Mouse (Mus musculus) spleen, adult 12 weeks (tissue): ENCODE results near the gene 2310030G06Rik.

Source experiments
- DNase-seq: peaks from one replicate; pipeline ENCODE4 v3.0.0; 2022; ENCODE audit warnings: low spot score

Gene 2310030G06Rik

DNA sequence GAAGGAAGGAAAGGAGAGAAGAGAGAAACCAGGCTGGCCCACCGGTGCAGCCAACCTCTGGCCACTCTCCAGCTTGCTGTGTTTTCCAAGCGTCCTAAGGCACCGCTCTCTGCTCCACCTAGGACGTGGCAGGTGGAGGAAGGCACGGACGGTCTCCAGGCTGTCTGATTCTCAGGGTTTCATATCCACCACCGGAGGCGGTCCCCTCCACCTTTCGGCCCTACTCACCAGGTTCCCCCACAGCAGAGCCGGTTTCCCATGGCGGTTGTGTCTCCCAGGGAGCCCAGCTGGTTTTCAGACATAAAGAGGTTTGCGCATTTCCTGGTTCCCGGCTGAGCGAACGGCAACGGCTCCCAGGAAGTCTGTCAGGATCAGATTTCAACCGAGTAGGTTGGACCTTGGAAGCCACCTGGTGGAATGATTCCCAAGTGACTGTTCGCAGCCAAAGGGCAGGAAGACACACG lies at the start of gene 2310030G06Rik:
TSS of gene 2310030G06Rik (minus strand) at position 323 of the 464 bp plus-strand sequence.
- DNase-seq = no peak

DNA sequence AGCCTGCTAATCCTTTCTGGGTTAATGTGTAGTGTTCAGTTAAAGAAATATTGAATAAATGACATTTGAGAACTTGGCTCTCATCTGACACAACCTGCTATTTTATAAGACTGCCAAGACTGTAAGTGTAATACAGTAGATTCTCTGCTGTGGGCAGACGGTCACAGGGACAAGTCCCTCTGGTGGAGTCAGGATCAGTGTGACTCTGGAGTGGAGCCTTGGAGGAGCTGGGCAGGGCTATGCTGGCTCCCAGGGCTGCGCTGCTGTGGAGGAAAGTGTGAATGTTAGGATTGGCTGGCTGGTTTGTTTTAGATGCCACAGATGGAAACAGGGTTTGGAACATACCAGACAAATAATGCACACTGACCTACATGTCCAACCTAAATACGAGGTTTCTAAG lies 48.9 kb upstream of the 2310030G06Rik start:
- no peak for DNase-seq

DNA sequence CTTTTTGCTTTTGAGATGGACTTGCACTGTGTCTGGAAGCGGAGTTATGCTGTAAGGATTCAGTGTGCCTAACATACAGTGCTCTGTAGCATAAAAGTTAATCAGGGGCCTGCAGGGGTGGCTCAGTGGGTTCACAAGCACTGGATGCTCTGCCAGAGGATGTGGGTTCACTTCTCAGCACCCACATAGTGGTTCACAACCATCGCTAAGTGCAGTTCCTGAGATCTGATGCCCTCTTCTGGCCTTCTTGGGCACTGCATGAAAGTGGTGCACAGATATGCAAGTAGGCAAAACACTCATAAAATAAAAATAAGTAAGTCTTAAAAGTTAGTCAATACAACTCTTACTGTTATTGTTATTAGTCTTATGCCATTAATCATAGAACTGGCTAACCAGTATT lies 35.8 kb upstream of the 2310030G06Rik start:
- DNase-seq = peak; percentile 37

DNA sequence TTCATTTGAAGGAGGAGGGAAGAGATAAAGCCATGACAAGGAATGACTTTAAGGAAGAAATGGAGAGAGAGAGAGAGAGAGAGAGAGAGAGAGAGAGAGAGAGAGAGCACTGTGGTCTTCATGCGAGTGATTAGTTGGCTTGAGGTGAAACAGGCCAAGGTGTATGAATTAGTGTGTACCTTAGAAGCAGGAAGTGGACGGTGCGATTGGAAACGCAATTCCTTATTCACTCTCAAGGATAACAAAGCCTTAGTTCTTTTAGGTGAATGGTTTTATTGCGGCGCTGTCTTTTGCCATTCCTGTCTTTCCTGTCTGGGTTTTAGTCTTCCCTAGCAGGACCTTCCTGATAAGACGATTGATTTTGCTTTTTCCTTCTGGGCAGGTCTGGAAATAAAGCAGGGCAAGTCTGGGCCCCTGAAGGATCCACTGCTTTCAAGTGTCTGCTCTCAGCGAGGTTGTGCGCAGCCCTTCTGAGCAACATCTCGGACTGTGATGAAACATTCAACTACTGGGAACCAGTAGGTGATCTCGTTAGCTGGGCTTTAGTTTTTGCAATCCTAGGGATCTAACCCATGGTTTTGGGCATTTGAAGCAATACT lies 29.9 kb upstream of the 2310030G06Rik start:
- no peak for DNase-seq

- DNase-seq = peak; percentile 12
Observed at GRCm38 (mm10) chr9:50775662-50776126, 29.4 kb upstream of the 2310030G06Rik start.

DNA sequence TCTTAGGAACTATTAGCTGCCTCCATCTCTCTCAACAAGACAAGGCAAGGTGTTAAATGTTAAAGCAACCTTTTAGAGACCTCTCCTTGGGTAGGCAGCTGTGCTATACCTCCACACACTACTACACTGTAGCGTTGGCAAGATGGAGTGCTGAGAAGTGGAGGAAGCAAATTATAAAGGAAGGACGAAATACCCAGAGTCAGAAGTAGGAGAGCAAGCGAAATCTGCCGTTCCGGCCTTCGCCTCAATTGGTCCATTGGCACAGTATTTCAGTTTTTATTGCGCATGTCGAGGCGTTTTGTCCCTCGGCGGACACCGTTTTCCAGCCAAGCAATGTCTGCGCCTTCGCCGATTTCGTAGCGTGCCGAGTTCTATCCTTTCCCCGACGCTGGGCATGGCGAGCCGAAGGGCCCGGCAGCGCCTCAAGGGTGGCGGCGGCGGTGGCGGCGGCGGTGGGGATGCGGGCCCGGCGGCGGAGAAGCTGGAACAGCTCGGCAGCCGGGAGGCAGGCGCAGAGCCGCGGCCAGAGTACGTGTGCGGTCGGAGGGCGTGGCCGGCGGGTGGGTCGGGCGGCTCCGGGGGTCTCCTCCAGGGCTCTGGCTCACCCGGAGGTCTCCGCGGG lies 28.8 kb upstream of the 2310030G06Rik start, which contains the start of the genes Alg9 and 1110032A03Rik:
TSS of gene Alg9 (plus strand) at position 29 of the 622 bp plus-strand sequence.
TSS of gene 1110032A03Rik (minus strand) at position 530 of the 622 bp plus-strand sequence.
- DNase-seq = peak; percentile 81

DNA sequence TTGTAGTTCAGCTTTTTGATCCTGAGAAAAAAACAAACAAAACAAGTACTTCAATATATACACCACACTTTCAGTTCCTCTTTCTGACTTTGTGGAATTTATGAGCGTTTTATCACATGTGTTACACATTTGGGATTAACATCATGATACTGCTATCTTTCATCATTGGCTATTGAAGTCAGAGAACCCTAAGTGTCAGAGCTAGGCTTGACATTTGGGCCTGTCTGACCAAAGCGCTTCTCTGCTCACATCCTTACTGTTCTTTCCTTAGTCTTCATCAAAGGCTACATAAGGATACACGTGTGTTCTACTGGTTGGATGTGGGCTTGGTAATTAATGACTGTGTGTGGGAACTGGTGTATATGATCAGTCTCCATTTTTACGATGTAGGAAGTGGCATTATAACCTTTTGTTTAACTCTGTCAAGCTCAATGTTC lies 27.7 kb upstream of the 2310030G06Rik start:
- peak; percentile 11 for DNase-seq

GRCm38 (mm10) chr9:50770011-50770410 lies 23.7 kb upstream of the 2310030G06Rik start:
- DNase-seq = no peak

GRCm38 (mm10) chr9:50768107-50769002 lies 22.0 kb upstream of the 2310030G06Rik start, which contains the start of gene Fdxacb1:
Gene Fdxacb1 (plus strand): TSS chr9:50768236.
- DNase-seq = peak; percentile 98

GRCm38 (mm10) chr9:50767531-50768106 lies 21.3 kb upstream of the 2310030G06Rik start:
- no peak for DNase-seq

DNA sequence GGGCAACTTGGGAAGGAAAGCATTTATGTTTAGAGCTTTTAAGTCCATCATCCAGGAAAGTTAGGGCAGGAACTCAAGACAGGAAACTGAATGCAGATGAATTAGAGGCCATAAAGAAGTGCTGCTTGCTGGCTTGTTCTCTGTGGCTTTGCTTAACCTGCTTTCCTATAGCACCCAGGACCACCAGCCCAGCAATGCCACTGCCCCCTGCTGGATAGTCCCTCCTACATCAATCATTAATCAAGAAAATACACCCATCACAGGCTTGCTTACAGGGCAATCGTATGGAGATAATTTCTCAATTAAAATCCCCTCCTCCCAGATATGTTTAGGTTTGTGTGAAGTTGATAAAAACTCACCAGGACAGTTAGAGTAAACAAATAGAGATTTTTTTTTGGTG lies 17.0 kb upstream of the 2310030G06Rik start:
- no peak for DNase-seq

GRCm38 (mm10) chr9:50761520-50762243 lies 15.3 kb upstream of the 2310030G06Rik start:
- no peak for DNase-seq

- no peak for DNase-seq
Observed at GRCm38 (mm10) chr9:50756711-50757110, 10.4 kb upstream of the 2310030G06Rik start.

DNA sequence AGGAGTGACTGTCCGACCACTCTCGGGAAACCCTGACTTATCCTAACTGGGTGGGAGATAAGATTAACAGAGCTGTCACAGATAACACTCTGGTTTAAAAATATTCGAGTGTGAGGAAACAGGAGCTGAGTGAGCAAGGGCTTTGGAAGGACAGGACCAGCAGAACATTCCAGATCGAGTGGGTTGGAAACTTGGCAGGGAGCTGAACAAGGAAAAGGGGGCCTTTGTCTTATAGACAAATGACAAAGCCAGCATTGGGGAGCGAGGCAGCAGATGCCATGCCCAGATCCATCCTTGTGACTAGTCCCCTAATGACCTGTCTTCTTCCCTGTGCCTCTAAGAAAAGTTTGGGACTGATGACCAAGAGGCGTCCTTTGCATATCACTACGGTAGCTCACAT lies 7.6 kb upstream of the 2310030G06Rik start:
- DNase-seq = no peak

- no peak for DNase-seq
Observed at GRCm38 (mm10) chr9:50752784-50753615, 6.7 kb upstream of the 2310030G06Rik start.

DNA sequence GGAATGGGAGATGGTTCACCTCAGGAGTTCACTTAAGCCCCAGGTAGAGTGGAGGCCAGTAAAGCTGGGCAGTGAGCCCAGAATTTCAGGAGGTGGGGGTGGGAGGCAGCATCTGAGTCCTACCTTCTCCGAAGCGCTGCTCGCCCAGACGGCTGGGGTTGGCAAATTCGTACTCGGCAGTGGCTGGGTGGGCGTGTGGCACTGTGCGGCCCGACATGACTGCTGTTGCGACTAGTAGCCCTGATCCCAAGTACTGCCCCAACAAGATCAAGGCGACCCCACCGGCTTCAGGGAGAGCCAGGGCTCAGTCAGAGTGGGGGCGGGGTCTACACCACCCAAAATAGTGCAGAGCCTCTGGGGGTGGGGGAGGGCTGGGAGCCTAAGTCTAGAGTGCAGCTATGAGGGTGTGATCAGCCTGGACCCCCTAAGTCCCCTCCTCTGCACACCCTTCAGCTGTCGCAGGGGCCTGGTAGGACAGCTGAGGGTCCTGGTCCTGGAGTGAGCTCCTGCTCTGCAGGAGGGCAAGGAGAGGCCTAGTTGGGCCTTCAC lies 5.8 kb upstream of the 2310030G06Rik start, which contains the start of gene Hspb2:
TSS of gene Hspb2 (minus strand) at position 301 of the 549 bp plus-strand sequence.
- no peak for DNase-seq

DNA sequence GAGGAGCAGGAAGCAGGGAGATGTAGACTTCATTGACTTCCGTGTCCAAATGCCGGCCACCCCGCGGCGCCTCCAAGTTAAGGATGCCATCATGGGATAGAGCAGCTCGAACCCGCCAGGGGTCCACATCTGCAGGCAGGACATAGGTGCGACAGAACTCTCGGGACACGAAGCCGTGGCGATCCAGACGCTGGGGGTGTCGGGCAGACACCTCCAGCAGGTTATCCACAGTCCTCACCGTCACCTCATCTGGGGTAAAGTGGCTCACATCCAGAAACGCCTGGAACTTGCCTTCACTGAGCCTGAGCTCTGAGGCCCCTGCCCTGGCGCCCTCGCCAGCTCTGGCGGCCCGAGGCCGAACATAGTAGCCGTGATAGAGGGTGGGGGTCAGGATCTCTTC lies 5.0 kb upstream of the 2310030G06Rik start, which contains the start of gene Cryab:
TSS of gene Cryab (plus strand) at position 3 of the 400 bp plus-strand sequence.
- DNase-seq = no peak

DNA sequence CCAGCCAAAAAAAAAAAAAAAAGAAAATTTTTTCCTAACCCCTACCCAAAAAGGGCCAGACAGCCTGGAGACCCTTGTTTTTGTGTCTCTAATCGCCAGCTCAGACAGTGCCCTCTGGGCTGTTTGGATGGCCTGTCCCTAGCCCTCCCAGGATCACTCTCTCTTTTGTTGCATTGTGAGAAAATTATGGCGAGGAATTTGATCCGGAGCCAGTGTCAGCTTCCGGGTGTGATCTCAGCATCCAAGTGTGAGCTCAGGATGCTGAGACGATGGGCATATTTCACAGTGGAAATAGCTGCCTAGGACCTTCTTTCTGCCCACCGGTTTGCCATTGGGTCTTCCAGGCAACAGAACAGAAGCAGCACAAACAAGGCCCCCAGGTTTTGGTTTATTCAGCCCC lies 4.4 kb upstream of the 2310030G06Rik start:
- DNase-seq = no peak

- DNase-seq = no peak
Observed at GRCm38 (mm10) chr9:50745806-50746205, 530 bp downstream of the 2310030G06Rik start.

DNA sequence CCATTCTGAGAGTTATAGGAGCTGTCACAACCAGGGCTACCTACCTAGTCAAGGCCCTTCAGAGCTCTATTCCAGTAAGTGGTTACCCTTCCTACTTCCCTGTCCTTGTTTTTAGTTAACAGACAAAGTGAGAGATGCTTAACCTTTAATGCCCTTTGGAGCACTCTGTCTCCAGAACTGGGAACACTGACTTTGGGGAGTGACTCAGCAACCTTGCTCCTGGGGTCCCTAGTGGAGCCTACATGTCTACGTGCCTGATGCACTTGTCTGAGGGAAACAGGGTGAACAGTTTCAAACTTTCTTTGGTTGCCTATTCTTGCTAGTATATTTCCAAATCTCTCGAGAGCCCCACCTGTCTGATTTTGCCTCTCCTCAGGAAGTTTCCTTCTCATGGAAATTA lies 3.6 kb downstream of the 2310030G06Rik start:
- no peak for DNase-seq
